Mouse (Mus musculus) thymus, adult 18-20 months (tissue): ENCODE measurements around the gene Rbl2.

Experiments
- DNase-seq, 2 experiments: peaks; one replicate each; pipeline ENCODE4 v3.0.0; 2022; ENCODE audit warnings: mixed read lengths in 2 of 2

Gene Rbl2

GRCm38 (mm10) chr8:91111868-91112477 is 42.1 kb downstream of the Rbl2 start:
- no peak for DNase-seq

- DNase-seq, result no peak
Observed at GRCm38 (mm10) chr8:91114428-91114827, 44.6 kb downstream of the Rbl2 start.

GRCm38 (mm10) chr8:91114910-91115309 is 45.1 kb downstream of the Rbl2 start:
- no peak for DNase-seq

- DNase-seq, result no peak
Observed at GRCm38 (mm10) chr8:91117537-91117936, 47.7 kb downstream of the Rbl2 start.

GRCm38 (mm10) chr8:91118131-91118530 is 48.3 kb downstream of the Rbl2 start:
- DNase-seq, result no peak

- DNase-seq, result no peak
Observed at GRCm38 (mm10) chr8:91124315-91124714, 54.5 kb downstream of the Rbl2 start.

- DNase-seq, result no peak
Observed at GRCm38 (mm10) chr8:91126786-91127185, 56.9 kb downstream of the Rbl2 start.

- no peak for DNase-seq
Observed at GRCm38 (mm10) chr8:91132731-91133130, 62.9 kb downstream of the Rbl2 start.

GRCm38 (mm10) chr8:91133441-91134069 is 63.7 kb downstream of the Rbl2 start:
- DNase-seq, result no peak

GRCm38 (mm10) chr8:91134070-91134475 is 64.2 kb downstream of the Rbl2 start:
- peak; percentile 97 to 98 for DNase-seq

GRCm38 (mm10) chr8:91134659-91135058 is 64.8 kb downstream of the Rbl2 start:
- DNase-seq, result no peak

- DNase-seq, result no peak
Observed at GRCm38 (mm10) chr8:91135308-91136181, 65.7 kb downstream of the Rbl2 start.

GRCm38 (mm10) chr8:91140828-91141227 is 71.0 kb downstream of the Rbl2 start:
- no peak for DNase-seq

- DNase-seq, result no peak
Observed at GRCm38 (mm10) chr8:91147715-91148114, 77.9 kb downstream of the Rbl2 start.

GRCm38 (mm10) chr8:91148643-91149178 is 78.9 kb downstream of the Rbl2 start:
- DNase-seq, result no peak

GRCm38 (mm10) chr8:91149298-91149697 is 79.4 kb downstream of the Rbl2 start:
- no peak for DNase-seq

- no peak for DNase-seq
Observed at GRCm38 (mm10) chr8:91151531-91151930, 81.7 kb downstream of the Rbl2 start.

- DNase-seq, result no peak
Observed at GRCm38 (mm10) chr8:91153831-91154230, 84.0 kb downstream of the Rbl2 start.

GRCm38 (mm10) chr8:91154564-91154963 is 84.7 kb downstream of the Rbl2 start:
- DNase-seq, result no peak

GRCm38 (mm10) chr8:91158617-91159016 is 88.8 kb downstream of the Rbl2 start:
- no peak for DNase-seq

- peak; percentile 21 to 45 for DNase-seq
Observed at GRCm38 (mm10) chr8:91159959-91160800, 90.3 kb downstream of the Rbl2 start.

GRCm38 (mm10) chr8:91170152-91170551 is 100.3 kb downstream of the Rbl2 start:
- DNase-seq, result no peak

- no peak for DNase-seq
Observed at GRCm38 (mm10) chr8:91170914-91171313, 101.1 kb downstream of the Rbl2 start.
